Mouse (Mus musculus): Measurements from ENCODE around the gene Heg1. TPM values are rescaled to one million over a fixed set of nuclear protein-coding genes. Genes with fewer than 3 reads are reported as not detected.

Gene Heg1
- total RNA-seq, 1 experiment from 2014 or later, result 87.2 TPM

DNA sequence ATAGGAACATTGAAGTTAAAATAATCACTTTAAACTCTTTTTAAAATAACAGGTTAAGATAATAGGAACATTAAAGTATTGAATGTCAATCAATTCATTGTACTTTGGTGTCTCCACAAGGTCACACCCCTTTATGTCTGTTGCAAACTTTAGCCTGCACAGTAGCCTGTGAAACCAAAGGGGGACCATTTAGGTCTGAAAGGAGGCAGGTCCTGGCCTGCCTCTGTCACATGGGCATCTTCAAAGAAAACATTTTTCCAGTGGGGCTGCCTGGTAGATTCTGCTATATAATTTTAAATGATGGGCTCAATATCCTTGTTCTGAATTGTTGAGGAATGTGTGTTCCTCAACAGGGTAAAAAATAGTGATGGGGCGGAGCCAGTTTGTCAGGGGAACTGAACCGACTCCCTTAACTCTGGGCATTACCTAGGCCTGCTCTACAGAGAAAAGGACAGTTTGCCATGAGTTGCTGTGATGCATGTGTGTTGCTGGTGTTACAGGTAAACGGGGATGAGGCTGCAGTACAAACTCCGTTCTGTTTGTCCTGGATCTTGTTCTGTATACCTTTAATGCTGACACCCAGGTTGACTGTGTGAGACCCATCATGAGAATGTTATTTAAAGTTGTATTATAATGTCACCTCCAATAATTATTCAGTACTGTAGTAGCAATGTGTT, 86.7 kb downstream of the Heg1 start:
- DNase-seq, result no peak

DNA sequence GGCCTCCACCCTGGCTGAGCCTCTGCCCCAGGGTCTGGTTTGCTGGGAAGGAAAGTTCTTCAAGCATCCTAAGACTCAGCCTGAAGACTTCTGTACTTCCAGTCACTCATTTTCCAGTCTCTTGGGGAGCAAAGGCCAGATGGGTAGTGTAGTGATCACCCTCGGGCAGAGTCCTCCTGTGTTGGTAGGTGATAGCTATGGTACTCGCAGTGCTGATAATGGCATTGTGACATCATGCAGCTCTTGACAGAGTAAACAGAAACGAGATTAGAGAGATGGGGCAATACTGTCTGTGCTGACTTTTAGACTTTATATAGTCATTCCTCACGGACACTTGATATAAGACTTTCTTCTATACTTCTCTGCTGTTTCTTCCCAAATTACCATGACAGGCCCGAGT, 88.6 kb downstream of the Heg1 start:
- DNase-seq, result no peak

DNA sequence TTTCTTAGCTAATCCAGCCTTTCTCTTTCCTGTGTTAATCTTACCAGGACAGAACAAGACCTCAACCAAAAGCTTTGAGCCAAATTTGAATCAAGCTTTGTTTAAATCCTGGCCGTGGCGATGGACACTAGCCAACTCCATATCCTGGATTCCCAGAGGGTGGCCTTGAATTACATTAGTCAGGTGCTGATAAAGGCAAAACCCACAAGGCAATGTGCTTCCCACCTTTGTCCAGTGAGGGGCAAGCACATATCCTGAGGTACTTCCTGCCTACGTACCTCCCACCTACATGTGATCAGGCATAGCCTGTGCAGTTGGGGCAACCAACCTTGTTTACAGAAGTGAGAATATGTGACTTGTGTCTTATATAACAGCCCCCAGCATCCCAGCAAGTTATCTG, 90.8 kb downstream of the Heg1 start:
- DNase-seq, result peak; percentile 32

DNA sequence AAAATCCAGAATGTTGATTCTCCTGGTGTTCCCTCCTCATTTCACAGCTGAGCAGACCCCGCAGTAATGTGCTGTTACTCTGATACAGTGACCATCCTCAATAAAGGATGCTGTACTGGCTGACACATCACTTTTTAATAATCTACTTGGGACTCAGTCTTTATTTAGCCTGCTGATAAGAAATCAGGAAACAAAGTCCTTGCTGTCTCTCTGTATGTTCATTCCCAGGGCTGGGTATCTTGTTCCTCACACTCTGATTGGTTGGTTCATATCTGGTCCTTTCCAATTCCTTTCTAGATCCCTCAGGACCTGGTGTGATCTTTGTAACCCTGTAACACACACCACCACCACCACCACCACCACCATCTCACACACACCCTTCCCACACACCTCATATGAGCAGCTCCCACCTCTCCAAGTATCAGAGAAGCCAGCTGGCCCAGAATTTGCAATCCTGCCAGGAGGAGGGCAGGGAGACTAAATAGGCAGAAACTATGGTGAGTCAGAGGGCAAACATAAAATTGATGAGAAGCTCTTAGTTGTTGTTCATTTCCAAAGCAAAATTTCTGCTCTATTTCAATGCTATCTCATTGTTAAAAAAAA, 91.7 kb downstream of the Heg1 start:
- peak; percentile 31 for DNase-seq

DNA sequence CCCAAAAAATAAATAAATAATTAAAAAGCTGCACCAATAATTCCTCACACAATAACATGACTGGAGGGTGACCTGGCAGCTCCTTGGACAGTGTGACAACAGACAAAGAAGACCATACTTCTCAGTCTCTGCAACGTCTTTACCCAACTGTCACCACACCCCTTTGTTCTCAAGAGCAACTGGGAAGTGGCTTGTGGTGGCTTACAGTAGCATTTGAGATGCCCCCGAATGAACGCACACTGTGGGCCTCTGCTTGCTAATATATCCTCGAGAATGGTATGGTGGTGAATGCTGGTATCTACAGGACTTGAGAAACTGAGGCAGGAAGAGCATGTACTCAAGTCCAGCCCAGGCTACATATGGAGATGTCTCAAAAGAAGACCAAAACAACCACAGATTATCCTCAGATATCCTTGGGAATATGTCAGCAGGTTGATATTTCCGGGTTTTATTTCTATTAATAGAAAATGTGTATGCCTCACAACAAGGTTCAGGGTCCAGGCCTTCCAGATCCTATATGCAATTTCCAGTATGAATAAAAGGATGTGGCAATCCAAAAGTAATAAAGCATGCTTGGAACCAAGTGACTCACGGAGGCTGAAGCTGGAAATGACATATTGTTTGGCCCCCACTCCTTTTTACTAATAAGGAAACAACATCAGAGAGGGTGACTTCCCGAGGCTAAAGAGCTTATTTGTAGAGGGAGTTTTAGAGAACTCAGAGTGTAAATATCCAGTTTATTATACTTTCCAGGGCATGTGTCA, 92.8 kb downstream of the Heg1 start:
- DNase-seq, result no peak

DNA sequence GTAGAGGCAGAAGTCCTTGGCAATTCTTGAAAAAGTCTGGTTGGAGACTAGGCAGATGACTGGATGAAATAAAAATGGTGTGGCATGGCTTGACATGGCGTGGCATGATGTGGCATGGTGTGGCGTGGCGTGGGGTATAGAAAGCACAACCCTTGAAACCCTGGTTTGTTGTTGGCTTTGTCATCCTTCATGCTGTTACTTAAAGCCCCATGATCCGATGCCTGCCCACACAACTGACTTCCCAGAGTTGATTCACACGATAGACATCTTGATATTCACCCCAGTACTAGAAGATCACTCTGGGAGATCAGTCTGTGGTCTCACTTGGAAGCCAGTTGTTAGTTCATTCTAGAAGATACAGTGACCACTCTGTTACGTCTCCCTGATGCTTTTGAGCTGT, 93.4 kb downstream of the Heg1 start:
- DNase-seq, result no peak

DNA sequence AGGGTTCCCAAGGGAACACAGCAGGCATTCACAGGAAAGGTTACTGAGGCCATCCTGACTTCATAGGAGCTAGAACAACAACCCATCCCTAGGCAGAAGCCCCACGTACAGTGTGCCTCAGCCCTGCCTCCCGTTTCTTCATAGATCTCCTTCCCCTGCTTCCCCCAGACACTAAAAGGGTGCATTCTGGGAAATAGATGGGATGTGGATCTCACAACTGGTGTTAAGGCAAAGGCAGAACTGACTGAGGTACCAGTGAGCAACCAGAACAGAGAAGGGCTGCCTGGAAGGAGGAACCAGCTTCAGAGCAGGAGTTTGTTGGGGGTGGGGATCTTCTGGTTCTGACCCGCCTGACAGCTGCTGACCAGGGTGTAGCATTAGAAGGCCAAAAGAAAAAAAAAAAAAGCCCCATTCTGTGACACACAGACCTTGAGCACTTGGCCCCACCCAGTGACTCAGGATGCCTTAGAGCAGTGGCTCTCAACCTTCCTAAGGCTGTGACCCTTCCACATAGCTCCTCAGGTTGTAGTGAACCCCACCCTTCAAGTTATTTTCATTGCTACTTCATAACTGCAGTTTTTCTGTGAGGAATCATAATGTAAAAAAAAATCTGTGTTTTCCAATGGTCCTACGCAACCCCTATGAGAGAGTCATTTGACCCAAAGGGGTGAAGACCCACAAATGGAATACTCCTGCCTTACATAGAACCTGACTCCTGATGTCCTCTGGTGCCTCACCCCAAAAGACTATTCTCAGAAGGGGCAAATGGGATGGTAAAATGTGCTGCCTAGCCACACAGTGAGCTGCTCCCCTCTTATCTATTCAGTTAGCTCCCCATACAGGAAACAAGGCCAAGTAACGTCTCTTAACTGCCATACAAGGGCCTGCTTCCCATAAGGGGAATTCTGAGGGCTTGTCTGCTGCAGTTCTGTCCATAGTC, 97.9 kb downstream of the Heg1 start:
- peak; percentile 67 for DNase-seq

DNA sequence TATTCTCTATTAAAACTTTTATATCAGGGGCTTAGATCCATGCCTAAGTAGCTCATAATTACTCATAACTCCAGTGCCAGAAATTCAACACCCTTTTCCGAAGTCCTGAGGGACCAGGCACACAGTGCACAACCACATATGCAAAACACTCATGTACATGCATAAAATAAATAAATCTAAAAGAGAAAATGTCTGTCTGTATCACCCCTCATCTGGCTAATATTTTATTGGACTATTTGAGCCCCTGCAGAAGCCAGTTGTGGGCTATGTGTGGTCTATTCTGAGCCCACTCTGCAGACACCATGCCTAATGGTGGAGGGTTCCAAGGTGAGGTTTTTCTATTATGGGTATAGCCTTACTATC, 98.5 kb downstream of the Heg1 start:
- no peak for DNase-seq

DNA sequence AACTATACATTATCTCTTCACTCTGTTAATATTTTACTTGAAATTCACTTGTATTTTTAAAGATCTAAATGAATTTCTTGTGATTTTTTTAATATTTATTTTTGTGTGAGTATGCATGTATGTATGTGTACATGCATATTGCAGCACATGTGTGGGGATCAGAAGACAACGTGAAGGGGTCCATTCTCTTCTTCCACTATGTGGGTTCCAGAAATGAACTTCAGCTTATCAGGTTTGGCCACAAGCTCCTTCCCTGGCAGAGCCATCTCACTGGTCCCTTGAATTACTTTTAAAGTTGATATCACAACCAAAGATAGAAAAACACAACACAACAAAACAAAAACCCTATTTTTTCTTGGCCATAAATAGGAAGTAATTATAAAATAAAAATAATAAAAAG, 100.4 kb downstream of the Heg1 start:
- DNase-seq, result no peak

DNA sequence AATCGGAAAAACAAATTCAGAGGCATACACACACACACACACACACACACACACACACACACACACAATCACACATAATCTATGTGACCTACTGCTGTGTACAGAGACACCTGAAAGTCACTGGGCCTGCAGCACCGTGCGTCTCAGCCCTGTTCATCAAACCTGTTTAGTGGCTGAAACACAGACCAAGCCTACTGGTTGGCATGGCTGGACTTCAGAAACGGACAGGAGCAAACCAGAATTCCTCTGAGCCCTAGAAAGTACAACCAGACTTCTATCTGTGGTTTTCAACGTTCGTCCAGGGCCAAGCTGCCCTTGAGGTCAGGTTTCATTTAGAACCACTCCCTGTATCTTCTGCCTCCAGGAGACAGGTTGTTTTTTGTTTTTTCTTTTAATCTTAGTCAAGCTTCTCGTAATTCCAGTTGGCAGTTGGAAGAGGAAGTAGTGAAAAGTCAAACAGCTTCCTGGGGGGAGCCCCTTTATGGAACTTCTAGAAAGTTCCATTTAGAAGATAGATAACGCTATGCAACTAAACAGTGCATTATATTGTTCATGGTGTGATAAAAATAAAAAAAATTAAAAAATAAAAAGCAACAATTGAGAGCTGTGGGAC, 101.0 kb downstream of the Heg1 start:
- no peak for DNase-seq

DNA sequence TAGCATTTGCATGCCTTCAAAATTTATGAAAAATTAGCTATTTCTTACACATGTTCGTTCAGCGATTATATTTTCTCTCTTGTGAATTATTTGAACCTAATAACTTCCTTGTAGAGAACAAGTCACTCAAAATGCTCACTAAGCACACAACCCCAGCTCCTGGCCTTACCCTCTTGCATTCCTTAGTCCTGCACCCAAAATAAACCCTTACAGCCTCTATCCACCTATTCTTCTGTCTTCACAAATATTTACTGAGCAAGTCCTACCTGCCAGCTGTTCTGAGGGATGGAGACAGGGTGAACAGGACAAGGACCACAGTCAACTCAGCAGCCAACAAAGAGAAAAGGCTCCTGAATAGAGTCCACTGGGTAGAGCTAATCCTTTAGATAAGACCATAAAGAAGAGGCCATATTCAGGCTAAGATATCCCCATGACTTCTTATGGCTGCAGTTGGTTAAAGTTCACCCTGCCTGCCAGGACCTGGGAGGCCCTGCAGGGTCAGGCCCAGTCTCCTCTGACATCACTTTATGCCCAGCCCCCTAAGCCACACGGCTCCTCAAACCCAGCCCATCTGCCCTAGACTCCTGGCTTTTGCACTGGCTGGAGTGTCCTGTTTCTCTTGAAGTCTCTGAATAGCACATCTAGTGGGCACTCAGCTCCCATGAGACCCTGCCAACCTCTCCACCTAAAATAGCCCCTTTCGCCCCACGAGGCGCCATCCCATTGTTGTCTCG, 102.7 kb downstream of the Heg1 start:
- no peak for DNase-seq

DNA sequence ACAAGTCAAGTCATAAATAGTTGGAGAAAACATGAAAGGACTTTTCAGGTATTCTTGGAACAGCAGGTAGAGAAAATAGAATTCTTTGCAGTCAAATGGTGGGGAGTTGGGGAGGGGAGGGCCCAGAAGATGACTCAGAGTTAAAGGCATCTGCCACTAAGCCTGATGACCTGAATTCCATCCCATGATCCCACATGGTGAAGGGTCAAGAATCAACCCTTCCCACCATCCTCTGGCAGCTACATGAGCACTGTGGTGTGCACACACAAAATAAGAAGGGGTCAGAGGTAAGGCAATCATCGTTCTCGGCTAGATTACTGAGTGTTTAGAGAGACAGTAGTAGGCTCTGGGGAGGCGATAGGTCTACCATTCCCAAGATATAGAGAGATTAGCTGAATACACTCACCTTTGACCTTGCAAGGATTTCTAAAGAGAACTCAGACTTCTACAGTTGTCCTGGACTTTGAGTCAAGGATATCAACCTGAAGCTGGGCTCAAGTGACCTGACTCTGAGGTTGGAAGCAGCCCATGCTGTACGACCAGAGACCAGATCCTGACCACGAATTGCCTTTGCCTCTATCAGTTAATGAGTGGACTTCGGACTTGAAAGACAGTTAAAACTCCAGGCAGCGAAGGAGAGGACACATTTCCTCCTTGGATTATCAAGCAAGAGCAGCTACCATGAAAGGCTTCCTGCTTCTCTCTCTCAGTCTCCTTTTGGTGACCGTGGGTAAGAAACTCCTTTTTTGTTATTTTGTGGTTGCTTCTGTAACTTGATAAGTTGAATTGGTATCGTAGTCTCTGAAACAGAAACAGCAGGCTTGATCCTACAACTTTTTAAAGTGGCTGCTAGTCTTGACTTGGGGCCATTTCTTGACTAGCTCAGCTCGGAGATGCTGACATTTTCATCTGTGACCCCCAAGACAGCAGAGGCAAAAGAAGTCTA, 109.9 kb downstream of the Heg1 start, which contains the start of gene Muc13:
Gene Muc13, plus strand, starts transcription at position 192 of the 946 bp plus-strand sequence.
- no peak for DNase-seq

DNA sequence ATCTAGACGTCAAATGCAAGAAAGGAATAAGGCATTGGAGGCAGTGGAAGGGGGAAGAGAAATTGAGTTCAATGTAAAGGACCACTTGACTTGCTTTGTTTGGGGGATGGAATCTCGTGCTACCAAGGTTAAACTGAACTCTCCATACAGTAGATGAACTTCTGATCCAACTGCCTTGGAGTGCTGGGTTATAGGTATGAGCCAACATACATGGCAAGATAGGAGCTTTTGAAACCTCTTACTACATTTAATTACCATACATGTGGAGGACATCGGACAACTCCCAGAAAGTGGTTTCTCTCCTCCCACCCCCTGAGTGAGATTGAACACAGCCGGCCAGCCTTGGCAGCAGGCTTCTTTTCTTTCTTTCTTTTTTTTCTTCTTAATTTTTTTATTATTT, 110.9 kb downstream of the Heg1 start:
- DNase-seq, result no peak

DNA sequence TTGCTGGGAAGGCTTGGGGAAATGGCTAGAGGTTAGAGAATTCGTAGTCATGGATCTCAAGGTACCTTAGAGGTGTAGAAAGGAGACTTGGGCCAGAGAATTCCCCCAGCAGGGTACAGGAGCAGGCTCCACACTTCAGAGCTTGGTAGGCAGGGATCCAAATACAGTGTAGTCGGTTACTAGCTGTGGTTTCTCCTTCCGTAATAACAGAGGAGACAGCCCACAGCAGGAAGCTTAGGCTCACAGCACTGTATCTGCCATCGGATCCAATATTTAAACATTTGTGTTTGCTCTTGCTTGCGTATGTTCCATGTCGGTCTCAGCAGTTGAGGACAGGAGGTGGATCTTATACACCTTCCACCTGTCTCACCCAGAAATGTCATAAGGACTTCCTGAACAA, 111.7 kb downstream of the Heg1 start:
- DNase-seq, result no peak

DNA sequence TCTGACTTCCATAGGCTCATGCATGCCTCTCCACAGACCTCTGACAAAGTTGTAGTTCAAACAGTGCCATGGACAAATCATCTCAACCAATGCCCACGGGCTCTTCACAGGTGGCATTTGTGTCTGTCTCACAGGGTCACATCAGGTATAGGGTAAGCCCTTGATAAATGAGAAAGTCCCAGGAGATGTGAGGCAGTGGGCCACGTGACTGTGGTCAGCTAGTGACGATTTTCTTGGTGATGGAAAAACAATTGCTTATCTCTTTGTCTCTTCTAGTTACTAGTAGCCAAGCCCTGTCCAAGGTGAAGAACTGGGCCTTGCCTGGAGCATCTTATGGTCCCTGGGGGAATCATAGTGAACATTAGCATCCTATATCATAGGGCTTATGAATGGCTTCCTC, 112.6 kb downstream of the Heg1 start:
- DNase-seq, result no peak

DNA sequence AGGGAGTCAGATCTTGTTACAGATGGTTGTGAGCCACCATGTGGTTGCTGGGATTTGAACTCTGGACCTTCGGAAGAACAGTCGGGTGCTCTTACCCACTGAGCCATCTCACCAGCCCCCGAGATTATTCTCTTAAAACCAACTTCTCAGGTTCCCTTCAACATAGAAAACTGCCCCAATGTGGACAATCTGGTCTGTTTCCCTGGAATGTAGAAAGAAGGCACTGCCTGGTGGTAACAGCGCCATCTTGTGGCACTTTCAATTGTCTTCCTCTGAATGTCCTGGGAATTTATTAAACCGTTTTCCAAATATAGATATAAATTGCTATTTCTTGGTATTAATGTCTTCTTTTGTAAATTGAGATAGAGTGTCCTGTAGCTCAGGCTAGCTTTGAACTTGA, 113.7 kb downstream of the Heg1 start:
- peak; percentile 78 for DNase-seq

DNA sequence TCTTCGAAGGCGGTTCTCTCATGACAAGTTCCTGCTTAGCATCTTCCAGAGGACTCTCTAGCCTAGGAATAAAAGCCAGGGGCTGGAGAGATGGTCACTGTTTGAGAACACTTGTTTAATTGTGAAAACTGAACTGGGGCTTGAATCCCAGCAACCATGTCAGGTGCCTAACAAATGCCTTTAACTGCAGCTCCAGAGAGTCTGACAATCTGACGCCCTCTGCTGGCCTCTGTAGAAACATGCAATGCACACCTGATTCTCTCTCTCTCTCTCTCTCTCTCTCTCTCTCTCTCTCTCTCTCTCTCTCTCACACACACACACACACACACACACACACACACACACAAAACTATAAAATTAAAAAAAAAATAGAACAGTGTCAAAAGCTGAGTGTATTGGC, 125.8 kb downstream of the Heg1 start:
- no peak for DNase-seq

DNA sequence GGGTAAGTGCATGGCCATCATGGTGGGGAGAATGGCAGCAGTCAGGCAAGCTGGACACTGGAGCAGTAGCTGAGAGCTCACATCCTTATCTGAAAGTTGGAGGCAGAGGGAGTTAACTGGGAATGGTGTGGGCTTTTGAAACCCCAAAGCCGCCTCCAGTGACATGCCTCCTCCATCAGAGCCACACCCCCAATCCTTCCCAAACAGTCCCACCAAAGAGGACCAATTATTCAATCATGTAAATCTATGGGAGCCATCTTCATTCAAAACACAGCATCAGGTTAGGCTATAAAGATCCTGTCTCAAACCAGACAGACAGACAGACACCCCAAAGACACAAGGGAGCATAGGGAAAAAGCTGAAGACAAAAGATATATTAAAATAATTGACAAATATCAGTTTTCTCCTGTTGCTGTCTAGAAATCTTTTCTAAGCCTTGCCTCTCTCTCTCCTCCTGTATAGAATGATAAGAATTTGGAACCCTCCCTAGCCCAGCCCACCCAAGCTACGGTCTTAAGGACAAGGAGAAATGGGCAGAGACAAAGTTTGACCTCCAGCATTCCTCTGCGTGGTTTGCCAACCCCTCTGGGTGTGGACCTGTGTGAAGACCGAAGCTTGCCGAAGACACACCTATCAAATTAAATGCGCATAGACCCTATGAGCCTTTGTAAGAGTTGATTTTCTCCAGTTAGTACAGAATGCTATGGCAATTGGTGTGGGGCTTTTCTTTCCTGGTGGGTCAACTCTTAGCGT, 134.4 kb downstream of the Heg1 start:
- DNase-seq, result no peak
